Mouse (Mus musculus) limb, embryonic 10.5 days (tissue): ENCODE data around the gene Vmn1r155. TPM values are rescaled to one million over a fixed set of nuclear protein-coding genes. Genes with fewer than 3 reads are reported as not detected.
"Not testable (repeated sequence)": the region's sequence is repeated elsewhere in the genome, so short reads cannot be mapped to it uniquely, and the experiment has no call there.

Experiments
- DNase-seq: peaks from one replicate; pipeline ENCODE4 v3.0.0-alpha.2; 2017; ENCODE audit warnings: low spot score
- H3K27ac ChIP-seq: fragments of 300-500 bp; sonication (generic); 2 replicates; pipeline ENCODE4 v1.5.1; 2016; ENCODE audit warnings: mild to moderate bottlenecking
- H3K27me3 ChIP-seq: fragments of 300-500 bp; sonication (generic); 2 replicates; pipeline ENCODE4 v1.6.1; 2016; ENCODE audit warnings: low read depth, mild to moderate bottlenecking; ENCODE audit not compliant: poor library complexity, severe bottlenecking
- H3K36me3 ChIP-seq: fragments of 300-500 bp; sonication (generic); 2 replicates; pipeline ENCODE4 v1.6.1; 2016; ENCODE audit warnings: mild to moderate bottlenecking, moderate library complexity
- H3K4me1 ChIP-seq: fragments of 300-500 bp; sonication (generic); 2 replicates; pipeline ENCODE4 v1.6.1; 2016
- H3K4me3 ChIP-seq: fragments of 300-500 bp; sonication (generic); 2 replicates; pipeline ENCODE4 v1.5.1; 2016; ENCODE audit warnings: mild to moderate bottlenecking, moderate library complexity
- H3K9me3 ChIP-seq: fragments of 300-500 bp; sonication (generic); replicated peaks from 2 replicates; pipeline ENCODE4 v1.6.1; 2016; ENCODE audit warnings: mild to moderate bottlenecking
- WGBS: fragments of 180-500 bp; shearing (Covaris S2); methylation state at CpG from one replicate; pipeline ENCODE4 v1.1.7; 2016; 5-methylcytosine and 5-hydroxymethylcytosine counted together
- polyA plus RNA-seq: library from polyadenylated mRNA; unstranded; fragments of >200 nt; fragmentation: Nextera tagmentation; extraction: Ambion mirVana; gene quantifications from 2 replicates; pipeline ENCODE4 v1.2.1, GENCODE M21; 2016

The Vmn1r155 gene
- not detected in 2 replicates for polyA plus RNA-seq

GRCm38 (mm10) chr7:22657718-22658117, at the start of gene Vmn1r155:
Gene Vmn1r155, plus strand, starts transcription at chr7:22658018.
- not testable (repeated sequence) for H3K9me3 ChIP-seq, DNase-seq, H3K4me3 ChIP-seq, H3K4me1 ChIP-seq, H3K27ac ChIP-seq, H3K27me3 ChIP-seq, H3K36me3 ChIP-seq
- no CpG with 5 or more reads among the region's 3 CpGs for WGBS

GRCm38 (mm10) chr7:22692217-22692616, 34.4 kb downstream of the Vmn1r155 start, which contains the start of gene Gm8693:
Gene Gm8693, minus strand, starts transcription at chr7:22692317.
- WGBS, result no CpG with 5 or more reads among the region's 2 CpGs
- H3K9me3 ChIP-seq, result not testable (repeated sequence)

More at GRCm38 (mm10) chr7:22692217-22692616, 34.4 kb downstream of the Vmn1r155 start, which contains the start of gene Gm8693:
- H3K4me3 ChIP-seq, H3K27me3 ChIP-seq, H3K36me3 ChIP-seq, H3K4me1 ChIP-seq, DNase-seq, H3K27ac ChIP-seq: not testable (repeated sequence)

Other genes starting within 250 kb of the Vmn1r155 start
- gene Vmn1r148, start 244.4 kb upstream of the Vmn1r155 start, polyA plus RNA-seq, result not detected in 2 replicates
- not detected in 2 replicates for gene Vmn1r149, start 219.8 kb upstream of the Vmn1r155 start, polyA plus RNA-seq
- gene Gm10665, start 193.9 kb upstream of the Vmn1r155 start, polyA plus RNA-seq, result not detected in 2 replicates
- not detected in 2 replicates for gene Vmn1r151, start 158.3 kb upstream of the Vmn1r155 start, polyA plus RNA-seq
- gene Vmn1r152, start 135.1 kb upstream of the Vmn1r155 start, polyA plus RNA-seq, result not detected in 2 replicates
- not detected in 2 replicates for gene Gm8677, start 123.1 kb upstream of the Vmn1r155 start, polyA plus RNA-seq
- gene Gm4201, start 92.7 kb upstream of the Vmn1r155 start, polyA plus RNA-seq, result not detected in 2 replicates
- gene Gm4565, start 69.9 kb upstream of the Vmn1r155 start, polyA plus RNA-seq, result not detected in 2 replicates
- gene Gm8693, start 34.3 kb downstream of the Vmn1r155 start, polyA plus RNA-seq, result not detected in 2 replicates
- gene Gm4567, start 61.7 kb downstream of the Vmn1r155 start, polyA plus RNA-seq, result not detected in 2 replicates
- not detected in 2 replicates for gene Vmn1r157, start 103.7 kb downstream of the Vmn1r155 start, polyA plus RNA-seq
- gene Vmn1r158, start 132.8 kb downstream of the Vmn1r155 start, polyA plus RNA-seq, result not detected in 2 replicates
- gene Vmn1r159, start 185.6 kb downstream of the Vmn1r155 start, polyA plus RNA-seq, result not detected in 2 replicates
- not detected in 2 replicates for gene Vmn1r160, start 213.2 kb downstream of the Vmn1r155 start, polyA plus RNA-seq